Mouse (Mus musculus) liver, embryonic 16.5 days (tissue): ENCODE results near the gene Thrb. TPM values are rescaled to one million over a fixed set of nuclear protein-coding genes. Genes with fewer than 3 reads are reported as not detected.

Experiments
- ATAC-seq: fragments of 200-750 bp; cut with Nextera tagmentation; 2 replicates; pipeline ENCODE4 v1.8.0; 2017; ENCODE audit warnings: low read depth, mild to moderate bottlenecking, moderate number of reproducible peaks, moderate library complexity
- H3K27ac ChIP-seq: fragments of 300-500 bp; sonication (generic); 2 replicates; pipeline ENCODE4 v1.5.1; 2014; ENCODE audit warnings: mild to moderate bottlenecking, low read length
- H3K27me3 ChIP-seq: fragments of 300-500 bp; sonication (generic); 2 replicates; pipeline ENCODE4 v1.6.1; 2014; ENCODE audit warnings: low read depth, low read length, mixed read lengths; ENCODE audit not compliant: control insufficient read depth, insufficient read depth
- H3K36me3 ChIP-seq: fragments of 300-500 bp; sonication (generic); 2 replicates; pipeline ENCODE4 v1.6.1; 2014; ENCODE audit warnings: mild to moderate bottlenecking; ENCODE audit not compliant: control insufficient read depth, insufficient read depth
- H3K4me1 ChIP-seq: fragments of 300-500 bp; sonication (generic); 2 replicates; pipeline ENCODE4 v1.6.1; 2014; ENCODE audit warnings: low read depth, low read length, mixed read lengths; ENCODE audit not compliant: control insufficient read depth
- H3K4me2 ChIP-seq: fragments of 300-500 bp; sonication (generic); 2 replicates; pipeline ENCODE4 v1.6.1; 2014; ENCODE audit warnings: low read depth, low read length, mixed read lengths
- H3K4me3 ChIP-seq: fragments of 300-500 bp; sonication (generic); 2 replicates; pipeline ENCODE4 v1.5.1; 2014; ENCODE audit warnings: low read depth, mild to moderate bottlenecking, low read length
- H3K9ac ChIP-seq: fragments of 300-500 bp; sonication (generic); 2 replicates; pipeline ENCODE4 v1.6.1; 2014; ENCODE audit warnings: low read depth, low read length
- H3K9me3 ChIP-seq: fragments of 300-500 bp; sonication (generic); replicated peaks from 2 replicates; pipeline ENCODE4 v1.6.1; 2016; ENCODE audit warnings: low read length; ENCODE audit not compliant: control insufficient read depth
- WGBS: fragments of 180-500 bp; shearing (Covaris S2); extraction: QIAGEN DNeasy Blood & Tissue Kit; methylation state at CpG from one replicate; pipeline ENCODE4 v1.1.7; 2014; ENCODE audit not compliant: insufficient replicate concordance; 5-methylcytosine and 5-hydroxymethylcytosine counted together
- polyA plus RNA-seq: library from polyadenylated mRNA; unstranded; fragments of >200 nt; fragmentation: Nextera tagmentation; extraction: Ambion mirVana; gene quantifications from 2 replicates; pipeline ENCODE4 v1.2.1, GENCODE M21; 2015

Thrb gene
- polyA plus RNA-seq, 1 experiment from 2014 or later = 6.0 TPM

GRCm38 (mm10) chr14:17727878-17728277 is 67.8 kb downstream of the Thrb start:
- no peaks in the 10 kb centered on the region for H3K4me1 ChIP-seq
- H3K27ac ChIP-seq = no peak overlapping the region
- 48% methylated on average over 4 of the region's 4 CpGs for WGBS

GRCm38 (mm10) chr14:17728889-17729288 is 68.8 kb downstream of the Thrb start:
- no peak for ATAC-seq
- H3K27me3 ChIP-seq = no peaks in the 10 kb centered on the region
- 56% methylated on average over 2 of the region's 2 CpGs for WGBS

More at GRCm38 (mm10) chr14:17727878-17728277, 67.8 kb downstream of the Thrb start:
- H3K9me3 ChIP-seq = no peaks in the 10 kb centered on the region
- H3K9ac ChIP-seq = no peak overlapping the region
- no peak overlapping the region for H3K4me2 ChIP-seq
- H3K27me3 ChIP-seq = no peaks in the 10 kb centered on the region
- ATAC-seq = no peak
- no peak overlapping the region for H3K4me3 ChIP-seq
- no peaks in the 10 kb centered on the region for H3K36me3 ChIP-seq

GRCm38 (mm10) chr14:17731020-17731419 is 71.0 kb downstream of the Thrb start:
- ATAC-seq = no peak

More at GRCm38 (mm10) chr14:17728889-17729288, 68.8 kb downstream of the Thrb start:
- Histone ChIP-seq H3K4me3 (no peak overlapping the region), H3K36me3 (no peaks in the 10 kb centered on the region), H3K4me1 (no peaks in the 10 kb centered on the region), H3K9ac (no peak overlapping the region), H3K9me3 (no peaks in the 10 kb centered on the region), H3K4me2 (no peak overlapping the region), H3K27ac (no peak overlapping the region)

GRCm38 (mm10) chr14:17733077-17733778 is 73.2 kb downstream of the Thrb start:
- no peaks in the 10 kb centered on the region for H3K4me1 ChIP-seq
- H3K9me3 ChIP-seq = no peaks in the 10 kb centered on the region
- ATAC-seq = no peak
- no peak overlapping the region for H3K27ac ChIP-seq
- no peak overlapping the region for H3K4me3 ChIP-seq
- no peak overlapping the region for H3K9ac ChIP-seq
- WGBS = 67% methylated on average over 2 of the region's 2 CpGs
- no peak overlapping the region for H3K4me2 ChIP-seq
- no peaks in the 10 kb centered on the region for H3K27me3 ChIP-seq
- no peaks in the 10 kb centered on the region for H3K36me3 ChIP-seq

More at GRCm38 (mm10) chr14:17731020-17731419, 71.0 kb downstream of the Thrb start:
- H3K4me1 ChIP-seq = no peaks in the 10 kb centered on the region
- H3K4me3 ChIP-seq = no peak overlapping the region
- H3K27ac ChIP-seq = no peak overlapping the region
- no peaks in the 10 kb centered on the region for H3K36me3 ChIP-seq
- H3K9me3 ChIP-seq = no peaks in the 10 kb centered on the region
- H3K4me2 ChIP-seq = no peak overlapping the region
- 29% methylated on average over 2 of the region's 2 CpGs for WGBS
- no peak overlapping the region for H3K9ac ChIP-seq
- H3K27me3 ChIP-seq = no peaks in the 10 kb centered on the region

GRCm38 (mm10) chr14:17733779-17734137 is 73.7 kb downstream of the Thrb start:
- H3K36me3 ChIP-seq = no peaks in the 10 kb centered on the region
- H3K9me3 ChIP-seq = no peaks in the 10 kb centered on the region
- H3K4me3 ChIP-seq = no peak overlapping the region
- H3K4me1 ChIP-seq = no peaks in the 10 kb centered on the region
- no peak overlapping the region for H3K9ac ChIP-seq
- no peak overlapping the region for H3K27ac ChIP-seq
- WGBS = 63% methylated on average over 2 of the region's 2 CpGs
- H3K4me2 ChIP-seq = no peak overlapping the region
- no peaks in the 10 kb centered on the region for H3K27me3 ChIP-seq
- ATAC-seq = no peak

- H3K9me3 ChIP-seq = no peaks in the 10 kb centered on the region
- H3K36me3 ChIP-seq = no peaks in the 10 kb centered on the region
- H3K4me2 ChIP-seq = no peak overlapping the region
- 66% methylated on average over 6 of the region's 6 CpGs for WGBS
- H3K27ac ChIP-seq = no peak overlapping the region
- no peaks in the 10 kb centered on the region for H3K4me1 ChIP-seq
- no peak overlapping the region for H3K9ac ChIP-seq
- no peak for ATAC-seq
- no peaks in the 10 kb centered on the region for H3K27me3 ChIP-seq
- no peak overlapping the region for H3K4me3 ChIP-seq
Measured at GRCm38 (mm10) chr14:17735440-17735839, 75.4 kb downstream of the Thrb start.

- 39% methylated on average over 3 of the region's 3 CpGs for WGBS
- no peak overlapping the region for H3K9ac ChIP-seq
- no peak overlapping the region for H3K4me3 ChIP-seq
- ATAC-seq = no peak; the same call in 1 of the 2 replicates
- H3K4me2 ChIP-seq = no peak overlapping the region
- no peaks in the 10 kb centered on the region for H3K27me3 ChIP-seq
- no peaks in the 10 kb centered on the region for H3K36me3 ChIP-seq
- no peaks in the 10 kb centered on the region; the same call in 1 of the 2 replicates for H3K4me1 ChIP-seq
- H3K27ac ChIP-seq = no peak overlapping the region
- no peaks in the 10 kb centered on the region for H3K9me3 ChIP-seq
Measured at GRCm38 (mm10) chr14:17740903-17741302, 80.8 kb downstream of the Thrb start.

GRCm38 (mm10) chr14:17742264-17742663 is 82.2 kb downstream of the Thrb start:
- Histone ChIP-seq H3K4me2 (no peak overlapping the region), H3K4me3 (no peak overlapping the region), H3K9ac (no peak overlapping the region), H3K9me3 (no peaks in the 10 kb centered on the region), H3K27me3 (no peaks in the 10 kb centered on the region), H3K27ac (no peak overlapping the region), H3K4me1 (no peaks in the 10 kb centered on the region; the same call in 1 of the 2 replicates), H3K36me3 (no peaks in the 10 kb centered on the region)
- WGBS = 34% methylated on average over 2 of the region's 2 CpGs
- ATAC-seq = no peak

- Histone ChIP-seq H3K9me3 (no peaks in the 10 kb centered on the region), H3K27me3 (no peaks in the 10 kb centered on the region), H3K27ac (no peak overlapping the region), H3K4me1 (no peaks in the 10 kb centered on the region; the same call in 1 of the 2 replicates), H3K4me2 (no peak overlapping the region), H3K36me3 (no peaks in the 10 kb centered on the region), H3K9ac (no peak overlapping the region), H3K4me3 (no peak overlapping the region)
- WGBS = 47% methylated on average over 9 of the region's 9 CpGs
- ATAC-seq = no peak
Measured at GRCm38 (mm10) chr14:17742902-17743712, 83.0 kb downstream of the Thrb start.
